Mouse (Mus musculus) kidney, adult 8-10 months (tissue): ENCODE data around the gene Pipox.
A peak's percentile ranks its signal among the peaks of the same experiment; 100 is the strongest.

Experiments
- DNase-seq, 2 experiments: peaks; one replicate each; pipeline ENCODE4 v3.0.0; 2022

Pipox gene

GRCm38 (mm10) chr11:77906747-77907174 is 12.9 kb upstream of the Pipox start:
- DNase-seq: no peak

- no peak for DNase-seq
Measured at GRCm38 (mm10) chr11:77906097-77906687, 12.3 kb upstream of the Pipox start.

GRCm38 (mm10) chr11:77904707-77905106 is 10.8 kb upstream of the Pipox start:
- DNase-seq: no peak

- no peak for DNase-seq
Measured at GRCm38 (mm10) chr11:77903761-77904160, 9.9 kb upstream of the Pipox start.

- no peak for DNase-seq
Measured at GRCm38 (mm10) chr11:77901775-77902355, 8.0 kb upstream of the Pipox start.

- DNase-seq: no peak
Measured at GRCm38 (mm10) chr11:77901366-77901765, 7.5 kb upstream of the Pipox start.

GRCm38 (mm10) chr11:77900696-77901095 is 6.8 kb upstream of the Pipox start:
- no peak for DNase-seq

GRCm38 (mm10) chr11:77900187-77900586 is 6.3 kb upstream of the Pipox start:
- no peak for DNase-seq

- DNase-seq: no peak
Measured at GRCm38 (mm10) chr11:77896820-77897805, 3.2 kb upstream of the Pipox start.

- no peak for DNase-seq
Measured at GRCm38 (mm10) chr11:77896480-77896819, 2.6 kb upstream of the Pipox start.

- DNase-seq: no peak
Measured at GRCm38 (mm10) chr11:77896011-77896410, 2.1 kb upstream of the Pipox start.

GRCm38 (mm10) chr11:77894967-77895366 is 1.1 kb upstream of the Pipox start:
- no peak for DNase-seq

- no peak for DNase-seq
Measured at GRCm38 (mm10) chr11:77893283-77893682, 613 bp downstream of the Pipox start.

- no peak for DNase-seq
Measured at GRCm38 (mm10) chr11:77892883-77893282, 1.0 kb downstream of the Pipox start.

- DNase-seq: peak; percentile 63 to 82
Measured at GRCm38 (mm10) chr11:77890648-77891258, 3.1 kb downstream of the Pipox start.

GRCm38 (mm10) chr11:77889484-77889883 is 4.4 kb downstream of the Pipox start:
- no peak for DNase-seq

GRCm38 (mm10) chr11:77888846-77889245 is 5.0 kb downstream of the Pipox start:
- DNase-seq: no peak

GRCm38 (mm10) chr11:77887373-77887960 is 6.4 kb downstream of the Pipox start:
- DNase-seq: no peak

GRCm38 (mm10) chr11:77885246-77885575 is 8.7 kb downstream of the Pipox start:
- no peak for DNase-seq

- peak in 1 of 2 experiments; percentile 43 for DNase-seq
Measured at GRCm38 (mm10) chr11:77884524-77885245, 9.2 kb downstream of the Pipox start.

- no peak for DNase-seq
Measured at GRCm38 (mm10) chr11:77876760-77877148, 17.1 kb downstream of the Pipox start.
